Mouse (Mus musculus) MEL (cell line): ENCODE measurements around the gene Cenpl. TPM values are rescaled to one million over a fixed set of nuclear protein-coding genes. Genes with fewer than 3 reads are reported as not detected.

Experiments
- DNase-seq: peaks from one replicate; pipeline ENCODE4 v3.0.0; 2011; ENCODE audit warnings: low read depth, low spot score
- H3K27ac ChIP-seq: 2 replicates; pipeline ENCODE4 v1.5.1; 2012; ENCODE audit warnings: low read depth, mild to moderate bottlenecking, control low read depth, low read length, moderate library complexity; ENCODE audit not compliant: control insufficient read depth
- H3K27me3 ChIP-seq, 2 experiments: fragments of 150-350 bp in 1 of 2; sonication (generic) in 1 of 2; 2 replicates each; pipeline ENCODE4 v1.6.1; 2012; ENCODE audit warnings: low read length in 2 of 2, mild to moderate bottlenecking in 2 of 2, improper control_type of control experiment in 1 of 2, moderate library complexity in 1 of 2; ENCODE audit not compliant: insufficient read depth in 2 of 2, control insufficient read depth in 1 of 2
- H3K36me3 ChIP-seq, 2 experiments: 2 replicates each; pipeline ENCODE4 v1.6.1; 2012 to 2014; ENCODE audit warnings: low read length in 2 of 2, improper control_type of control experiment in 1 of 2, inconsistent platforms in 1 of 2, mild to moderate bottlenecking in 1 of 2; ENCODE audit not compliant: insufficient read depth in 2 of 2, control insufficient read depth in 1 of 2
- H3K4me1 ChIP-seq, 2 experiments: fragments of 150-350 bp in 1 of 2; sonication (generic) in 1 of 2; 2 replicates each; pipeline ENCODE4 v1.6.1; 2012; ENCODE audit warnings: low read length in 2 of 2, improper control_type of control experiment in 1 of 2, mild to moderate bottlenecking in 1 of 2; ENCODE audit not compliant: insufficient read depth in 2 of 2, control insufficient read depth in 1 of 2
- H3K4me3 ChIP-seq, 2 experiments: fragments of 150-350 bp in 1 of 2; sonication (generic) in 1 of 2; 2 replicates each; pipeline ENCODE4 v1.5.1; 2012; ENCODE audit warnings: low read depth in 2 of 2, low read length in 2 of 2, mild to moderate bottlenecking in 2 of 2, moderate library complexity in 2 of 2, control low read depth in 1 of 2, improper control_type of control experiment in 1 of 2; ENCODE audit not compliant: control insufficient read depth in 1 of 2, insufficient read depth in 1 of 2
- H3K79me2 ChIP-seq: 2 replicates; pipeline ENCODE4 v1.6.1; 2012; ENCODE audit warnings: mild to moderate bottlenecking, low read length, moderate library complexity; ENCODE audit not compliant: control insufficient read depth, poor library complexity, insufficient read depth
- H3K9ac ChIP-seq: 2 replicates; pipeline ENCODE4 v1.6.1; 2012; ENCODE audit warnings: low read depth, mild to moderate bottlenecking, control low read depth, low read length, moderate library complexity; ENCODE audit not compliant: control insufficient read depth, poor library complexity, severe bottlenecking
- H3K9me3 ChIP-seq: fragments of 150-350 bp; sonication (generic); replicated peaks from 2 replicates; pipeline ENCODE4 v1.6.1; 2012; ENCODE audit warnings: mild to moderate bottlenecking, low read length, improper control_type of control experiment, moderate library complexity; ENCODE audit not compliant: insufficient read depth
- BHLHE40 ChIP-seq: IDR thresholded peaks from 2 replicates; pipeline ENCODE4 v1.6.1; 2012; ENCODE audit warnings: low read depth, mild to moderate bottlenecking, inconsistent platforms, low read length, improper control_type of control experiment, borderline replicate concordance
- CHD1 ChIP-seq: IDR thresholded peaks from 2 replicates; pipeline ENCODE4 v1.6.1; 2012; ENCODE audit warnings: low read depth, mild to moderate bottlenecking, inconsistent platforms, low read length, improper control_type of control experiment
- CHD2 ChIP-seq: IDR thresholded peaks from 2 replicates; pipeline ENCODE4 v1.6.1; 2011; ENCODE audit warnings: low read length, improper control_type of control experiment
- GABPA ChIP-seq: IDR thresholded peaks from 2 replicates; pipeline ENCODE4 v1.6.1; 2012; ENCODE audit warnings: low read depth, mild to moderate bottlenecking, inconsistent platforms, low read length, improper control_type of control experiment, moderate library complexity
- GATA1 ChIP-seq: IDR thresholded peaks from 2 replicates; pipeline ENCODE4 v1.6.1; 2011; ENCODE audit warnings: low read depth, low read length, improper control_type of control experiment
- HCFC1 ChIP-seq: IDR thresholded peaks from 2 replicates; pipeline ENCODE4 v1.6.1; 2012; ENCODE audit warnings: low read depth, mild to moderate bottlenecking, inconsistent platforms, low read length, improper control_type of control experiment, moderate library complexity
- MAFK ChIP-seq: IDR thresholded peaks from 2 replicates; pipeline ENCODE4 v1.6.1; 2011; ENCODE audit warnings: low read depth, mild to moderate bottlenecking, low read length, improper control_type of control experiment, borderline replicate concordance
- MAZ ChIP-seq: IDR thresholded peaks from 2 replicates; pipeline ENCODE4 v1.6.1; 2012; ENCODE audit warnings: low read depth, mild to moderate bottlenecking, inconsistent platforms, low read length, improper control_type of control experiment
- MEF2A ChIP-seq: IDR thresholded peaks from 2 replicates; pipeline ENCODE4 v1.6.1; 2014; ENCODE audit warnings: low read depth, mild to moderate bottlenecking, inconsistent platforms, low read length, improper control_type of control experiment; ENCODE audit not compliant: poor library complexity, insufficient replicate concordance, severe bottlenecking; ENCODE audit errors: extremely low read depth
- MYB ChIP-seq: IDR thresholded peaks from 2 replicates; pipeline ENCODE4 v1.6.1; 2011; ENCODE audit warnings: mild to moderate bottlenecking, low read depth, low read length, improper control_type of control experiment
- MYC ChIP-seq: IDR thresholded peaks from 2 replicates; pipeline ENCODE4 v1.6.1; 2011; ENCODE audit warnings: low read depth, mild to moderate bottlenecking, low read length, improper control_type of control experiment, moderate library complexity
- NELFE ChIP-seq: IDR thresholded peaks from 2 replicates; pipeline ENCODE4 v1.6.1; 2011; ENCODE audit warnings: low read depth, low read length, improper control_type of control experiment
- NRF1 ChIP-seq: IDR thresholded peaks from 2 replicates; pipeline ENCODE4 v1.6.1; 2014; ENCODE audit warnings: low read depth, mild to moderate bottlenecking, inconsistent platforms, low read length, improper control_type of control experiment, moderate library complexity; ENCODE audit not compliant: poor library complexity, insufficient read depth, severe bottlenecking
- POLR2AphosphoS2 ChIP-seq: IDR thresholded peaks from 2 replicates; pipeline ENCODE4 v1.6.1; 2011; ENCODE audit warnings: low read length, improper control_type of control experiment
- POLR2AphosphoS5 ChIP-seq: IDR thresholded peaks from 2 replicates; pipeline ENCODE4 v1.6.1; 2012; ENCODE audit warnings: low read depth, borderline replicate concordance, mild to moderate bottlenecking, inconsistent platforms, low read length, moderate library complexity, mixed read lengths
- RCOR1 ChIP-seq: IDR thresholded peaks from 2 replicates; pipeline ENCODE4 v1.6.1; 2012; ENCODE audit warnings: low read depth, mild to moderate bottlenecking, inconsistent platforms, low read length, improper control_type of control experiment
- TAL1 ChIP-seq: IDR thresholded peaks from 2 replicates; pipeline ENCODE4 v1.6.1; 2012; ENCODE audit warnings: mild to moderate bottlenecking, inconsistent platforms, low read length, moderate library complexity, mixed read lengths
- TCF12 ChIP-seq: IDR thresholded peaks from 2 replicates; pipeline ENCODE4 v1.6.1; 2014; ENCODE audit warnings: low read depth, mild to moderate bottlenecking, inconsistent platforms, low read length, improper control_type of control experiment, moderate library complexity
- UBTF ChIP-seq: IDR thresholded peaks from 2 replicates; pipeline ENCODE4 v1.6.1; 2012; ENCODE audit warnings: low read depth, mild to moderate bottlenecking, inconsistent platforms, low read length, improper control_type of control experiment, moderate library complexity, borderline replicate concordance; ENCODE audit not compliant: insufficient read depth
- ZC3H11A ChIP-seq: IDR thresholded peaks from 2 replicates; pipeline ENCODE4 v1.6.1; 2012; ENCODE audit warnings: low read depth, mild to moderate bottlenecking, inconsistent platforms, low read length, improper control_type of control experiment
- ZKSCAN1 ChIP-seq: IDR thresholded peaks from 2 replicates; pipeline ENCODE4 v1.6.1; 2012; ENCODE audit warnings: low read depth, mild to moderate bottlenecking, inconsistent platforms, low read length, improper control_type of control experiment, moderate library complexity
- ZNF384 ChIP-seq: IDR thresholded peaks from 2 replicates; pipeline ENCODE4 v1.6.1; 2012; ENCODE audit warnings: low read depth, mild to moderate bottlenecking, inconsistent platforms, low read length, improper control_type of control experiment
- polyA plus RNA-seq, 2 experiments: library from polyadenylated mRNA; stranded (reverse) in 1 of 2; unstranded in 1 of 2; fragments of >175 nt in 1 of 2; fragments of >200 nt in 1 of 2; gene quantifications; 2 replicates each; pipeline versions ENCODE4 v1.2.1 to v1.2.4; 2012; ENCODE audit warnings: low replicate concordance in 2 of 2, low read depth in 1 of 2; ENCODE audit not compliant: insufficient read length in 2 of 2, insufficient read depth in 1 of 2, missing spikeins in 1 of 2
- total RNA-seq: library from RNA; depleted of rRNA; stranded (reverse); fragments of 300-350 nt; gene quantifications from 2 replicates; pipeline ENCODE4 v1.2.3, GENCODE M21; 2012

The Cenpl gene
- total and polyA plus RNA-seq, 3 experiments: 6.2 to 16.9 TPM; not detected in 1

- Histone ChIP-seq H3K4me3 (no peak overlapping the region), H3K79me2 (peaks cover 31% of the 10 kb centered on the region), H3K9me3 (no peaks in the 10 kb centered on the region), H3K27me3 (no peaks in the 10 kb centered on the region), H3K36me3 (peaks cover 4 to 11% of the 10 kb centered on the region in 2 experiments), H3K9ac (no peak overlapping the region), H3K4me1 (peaks cover 0 to 11% of the 10 kb centered on the region in 2 experiments; a peak in 2 of 4 replicates), H3K27ac (no peak overlapping the region)
- no peak for DNase-seq
- no peak for TF ChIP-seq POLR2AphosphoS5
- no peak for TF ChIP-seq CHD1
- no peak for TF ChIP-seq ZNF384
- TF ChIP-seq UBTF: no peak
- no peak for TF ChIP-seq MYC
- no peak for TF ChIP-seq TAL1
- no peak for TF ChIP-seq NRF1
- TF ChIP-seq NELFE: no peak
- TF ChIP-seq TCF12: no peak
- TF ChIP-seq HCFC1: no peak
- no peak for TF ChIP-seq MAZ
- no peak for TF ChIP-seq BHLHE40
- no peak for TF ChIP-seq MEF2A
- no peak for TF ChIP-seq GATA1
- TF ChIP-seq MYB: no peak
- TF ChIP-seq MAFK: no peak
- TF ChIP-seq ZC3H11A: no peak
- no peak for TF ChIP-seq CHD2
These were observed 5.7 kb downstream of the Cenpl start for GRCm38 (mm10) chr1:161076238-161076637.

- Histone ChIP-seq H3K27ac (no peak overlapping the region), H3K79me2 (peaks cover 22% of the 10 kb centered on the region), H3K27me3 (no peaks in the 10 kb centered on the region), H3K9me3 (no peaks in the 10 kb centered on the region), H3K4me3 (no peak overlapping the region), H3K9ac (no peak overlapping the region), H3K4me1 (peaks cover 0 to 11% of the 10 kb centered on the region in 2 experiments; a peak in 2 of 4 replicates)
- no peak for DNase-seq
- TF ChIP-seq ZC3H11A: no peak
- no peak for TF ChIP-seq ZKSCAN1
- TF ChIP-seq TAL1: no peak
- no peak for TF ChIP-seq MYB
- TF ChIP-seq BHLHE40: no peak
- no peak for TF ChIP-seq POLR2AphosphoS2
- no peak for TF ChIP-seq RCOR1
- TF ChIP-seq MEF2A: no peak
- no peak for TF ChIP-seq GABPA
- TF ChIP-seq, all 39 proteins: peak for 0
- peaks cover 4 to 11% of the 10 kb centered on the region in 2 experiments for H3K36me3 ChIP-seq
These were observed 6.7 kb downstream of the Cenpl start for GRCm38 (mm10) chr1:161077243-161077642.
